In the genomic region with DNA sequence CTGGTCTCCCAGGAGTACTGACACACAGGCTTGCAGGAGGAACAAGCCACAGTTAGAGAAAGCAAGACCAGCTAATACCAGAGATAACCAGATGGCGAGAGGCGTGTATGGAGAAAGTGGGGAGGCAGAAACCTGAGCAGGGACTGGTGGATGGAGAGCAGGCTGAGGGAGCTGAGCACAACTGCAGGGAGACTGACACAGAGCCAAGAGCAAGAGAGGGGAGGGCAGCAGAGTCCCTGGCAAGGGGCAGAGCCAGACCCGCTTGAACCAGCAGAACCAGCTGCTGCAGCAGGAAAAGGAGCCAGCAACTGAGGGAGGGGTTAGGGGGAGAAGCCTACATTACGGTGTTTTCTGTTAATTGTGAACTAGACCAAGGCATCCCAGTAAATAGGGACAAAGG, we compare ENCODE assay signal across 9 mouse cellular contexts. TPM values are rescaled to one million over a fixed set of nuclear protein-coding genes. Genes with fewer than 3 reads are reported as not detected.
DNase-seq lines count a peak whose midpoint lies in the region; ATAC-seq lines count a peak whose summit lies in the region.
"Had no signal": no experiment of that assay in that cellular context is flagged by ENCODE, and none has a peak within 500 bp of the region (broad histone marks: within the 10 kb centered on the region; RNA-seq: fewer than 3 reads in every experiment).

No protein-coding gene starts in this region.

- peak; percentile 9 for DNase-seq in gastrocnemius, postnatal 10 days
- no peak for DNase-seq in gastrocnemius, postnatal 36 days
- DNase-seq in MEL-GATA-1-ER (ENCODE audit: extremely low read depth, low read depth), result peak; percentile 86
- peak; percentile 20 to 24 for DNase-seq in cerebellum, postnatal 36 days
- DNase-seq in urinary bladder, postnatal 14 days (ENCODE audit: low spot score), result no peak
- no peak for DNase-seq in thymus, postnatal 0 days (ENCODE audit: low spot score)

- no peak overlapping the region for H3K4me2 ChIP-seq in kidney, embryonic 15.5 days
- H3K4me2 ChIP-seq in liver, embryonic 12.5 days, result peak overlapping the region; percentile 42
- H3K4me2 ChIP-seq: heart, embryonic 15.5 days had no signal

- peaks cover 4% of the 10 kb centered on the region; the same call in 1 of the 2 replicates for H3K4me1 ChIP-seq in kidney, embryonic 15.5 days
- peaks cover 55% of the 10 kb centered on the region for H3K4me1 ChIP-seq in liver, embryonic 12.5 days

- H3K36me3 ChIP-seq in kidney, embryonic 15.5 days, result no peaks in the 10 kb centered on the region
- no peaks in the 10 kb centered on the region for H3K36me3 ChIP-seq in liver, embryonic 12.5 days
- H3K36me3 ChIP-seq: heart, embryonic 15.5 days had no signal

- 35% methylated on average over 4 of the region's 4 CpGs for WGBS in kidney, embryonic 15.5 days
- WGBS in liver, embryonic 12.5 days (ENCODE audit: insufficient replicate concordance), result 30% methylated on average over 4 of the region's 4 CpGs

- H3K27me3 ChIP-seq in kidney, embryonic 15.5 days, result no peaks in the 10 kb centered on the region
- H3K27me3 ChIP-seq in liver, embryonic 12.5 days (replicated peaks), result no peaks in the 10 kb centered on the region
- H3K27me3 ChIP-seq: heart, embryonic 15.5 days had no signal

- no peak overlapping the region for H3K4me3 ChIP-seq in kidney, embryonic 15.5 days (replicated peaks)
- H3K4me3 ChIP-seq in liver, embryonic 12.5 days, result no peak overlapping the region
- H3K4me3 ChIP-seq: heart, embryonic 15.5 days had no signal

- H3K27ac ChIP-seq in kidney, embryonic 15.5 days, result 0 out of 2 replicates have a peak overlapping the region, but pooled peaks have one; percentile 25
- peak overlapping the region; percentile 52 for H3K27ac ChIP-seq in liver, embryonic 12.5 days
- H3K27ac ChIP-seq: heart, embryonic 15.5 days had no signal

- intact Hi-C loops in gastrocnemius, postnatal 36 days (cut with DNase I), result loop anchor here (5.0 kb wide), 1 partner anchor 225 kb away; no protein-coding TSS in a partner anchor

- no peaks in the 10 kb centered on the region for H3K9me3 ChIP-seq in kidney, embryonic 15.5 days (replicated peaks)
- H3K9me3 ChIP-seq in liver, embryonic 12.5 days (replicated peaks), result no peaks in the 10 kb centered on the region
- H3K9me3 ChIP-seq: heart, embryonic 15.5 days had no signal

- ATAC-seq in kidney, embryonic 15.5 days (replicated peaks; ENCODE audit: low FRiP score), result peak; percentile 78
- peak; percentile 83 for ATAC-seq in liver, embryonic 12.5 days

- no peak overlapping the region for H3K9ac ChIP-seq in kidney, embryonic 15.5 days
- peak overlapping the region; percentile 61 for H3K9ac ChIP-seq in liver, embryonic 12.5 days
- H3K9ac ChIP-seq: heart, embryonic 15.5 days had no signal

RNA-seq across cellular contexts. Expression of a gene that starts 6.0 kb away (rescaled TPM):
- total RNA-seq in gastrocnemius, postnatal 10 days (2021), result 10 to 100 TPM; 21.5 to 23.2 TPM
- 10 to 100 TPM; 13.6 to 13.9 TPM for total RNA-seq in gastrocnemius, postnatal 36 days (2021)
- 45.8 and 49.3 TPM in 2 replicates for polyA plus RNA-seq in kidney, embryonic 15.5 days (2015; fragmentation: Nextera tagmentation; extraction: Ambion mirVana)
- polyA plus RNA-seq in liver, embryonic 12.5 days (2016; fragmentation: Nextera tagmentation; extraction: Ambion mirVana), result 39.6 and 39.7 TPM in 2 replicates
- 40.6 and 43.2 TPM in 2 replicates for polyA plus RNA-seq in thymus, postnatal 0 days (2015; fragmentation: Nextera tagmentation; extraction: Ambion mirVana)

RNA-seq across cellular contexts. Expression of a gene that starts 49.7 kb away (rescaled TPM):
- total RNA-seq in gastrocnemius, postnatal 10 days (2021), result 1 to 10 TPM; 3.2 to 4.5 TPM
- 1 to 10 TPM; 3.1 to 3.6 TPM for total RNA-seq in gastrocnemius, postnatal 36 days (2021)
- polyA plus RNA-seq in kidney, embryonic 15.5 days (2015; fragmentation: Nextera tagmentation; extraction: Ambion mirVana), result 6.7 and 7.5 TPM in 2 replicates
- 5.6 and 6.0 TPM in 2 replicates for polyA plus RNA-seq in liver, embryonic 12.5 days (2016; fragmentation: Nextera tagmentation; extraction: Ambion mirVana)
- polyA plus RNA-seq in thymus, postnatal 0 days (2015; fragmentation: Nextera tagmentation; extraction: Ambion mirVana), result 2.4 and 3.4 TPM in 2 replicates

Comparison
In these comparisons a context has a peak if more than half of its experiments do, and no peak if none do; other contexts are left out.
1. DNase-seq: peak in gastrocnemius, postnatal 10 days (single experiment), MEL-GATA-1-ER (single experiment) and cerebellum, postnatal 36 days (2 of 2); none in gastrocnemius, postnatal 36 days (0 of 2), urinary bladder, postnatal 14 days (single experiment) and thymus, postnatal 0 days (single experiment).